Mouse (Mus musculus) 416B (cell line): ENCODE measurements around the gene Brk1.
A peak's percentile ranks its signal among the peaks of the same experiment; 100 is the strongest.

ENCODE experiments used
- DNase-seq: peaks from one replicate; pipeline ENCODE4 v3.0.0; 2011; ENCODE audit warnings: low read depth

The Brk1 gene

DNA sequence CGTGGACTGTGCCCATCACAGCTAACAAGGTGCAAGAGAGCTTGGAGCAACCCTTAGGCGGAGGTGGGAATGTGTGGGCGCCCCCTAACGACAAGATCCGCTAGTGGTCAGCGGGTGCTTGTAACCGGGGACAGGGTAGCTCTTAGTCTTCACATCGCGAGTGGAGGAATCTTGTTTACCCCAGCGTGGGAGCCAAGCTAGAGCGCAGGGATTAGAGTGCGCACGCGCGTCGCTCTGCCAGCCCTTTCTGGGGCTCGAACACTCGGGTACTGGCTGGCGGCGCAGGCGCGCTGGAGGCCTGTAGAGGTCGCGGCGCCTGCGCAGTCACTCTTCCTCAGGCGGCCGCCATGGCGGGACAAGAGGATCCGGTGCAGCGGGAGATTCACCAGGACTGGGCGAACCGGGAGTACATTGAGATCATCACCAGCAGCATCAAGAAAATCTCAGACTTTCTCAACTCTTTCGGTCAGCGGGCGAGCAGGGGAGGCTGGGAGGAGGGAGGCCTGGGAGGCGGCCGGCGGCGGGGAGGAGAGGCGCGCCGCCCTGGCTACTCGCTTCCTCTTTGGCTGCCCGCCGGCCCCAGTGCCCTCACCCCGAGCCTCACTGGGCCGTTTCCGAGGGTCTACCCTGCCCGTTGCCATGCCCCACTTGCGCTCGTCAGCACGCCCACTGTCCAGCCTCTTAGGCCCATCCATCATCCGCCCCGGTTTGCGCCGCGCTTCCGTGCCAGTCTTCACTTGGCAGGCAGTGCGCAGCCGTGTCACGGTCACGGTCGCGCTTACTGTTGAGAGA is at the start of gene Brk1:
Gene Brk1 (plus strand): TSS at position 341 of the 792 bp plus-strand sequence.
- peak; percentile 89 for DNase-seq

DNA sequence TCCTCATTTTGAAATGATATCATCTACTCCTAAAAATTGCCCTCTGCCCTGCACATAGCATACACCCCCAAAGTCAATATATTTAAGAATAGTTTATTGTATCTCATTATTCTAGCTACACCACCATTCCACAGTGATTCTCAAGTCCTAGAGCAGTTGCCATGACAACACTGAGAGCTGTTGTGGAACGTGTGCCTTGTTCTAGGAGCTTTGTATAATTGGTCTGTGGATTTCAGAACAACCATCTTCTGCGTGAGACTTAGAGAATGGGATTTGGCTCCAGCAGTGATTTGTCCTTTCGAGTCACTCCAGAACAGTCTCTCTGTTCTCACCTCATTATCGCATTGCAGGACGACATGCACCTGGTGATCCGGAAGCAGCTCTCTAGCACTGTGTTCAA is 44.8 kb upstream of the Brk1 start:
- DNase-seq: no peak

DNA sequence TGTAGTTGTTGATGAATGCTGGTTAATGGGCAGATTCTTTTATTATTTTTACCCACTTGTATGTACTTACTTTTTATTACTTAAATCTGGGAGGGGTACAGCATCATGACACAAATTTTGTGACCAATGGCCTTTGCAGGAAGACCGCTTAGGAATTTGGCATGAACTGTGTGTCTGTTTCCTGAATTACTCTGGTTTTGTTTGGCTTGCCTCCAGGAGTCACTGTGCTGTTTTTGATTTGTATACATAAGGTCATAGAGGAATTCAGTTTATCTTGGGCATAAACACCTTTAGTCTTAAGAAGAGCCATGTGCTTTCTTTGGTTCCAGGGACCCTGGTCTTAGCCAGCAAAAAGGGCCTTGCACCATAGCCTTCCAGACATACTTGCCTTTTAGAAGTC is 40.0 kb upstream of the Brk1 start:
- no peak for DNase-seq

DNA sequence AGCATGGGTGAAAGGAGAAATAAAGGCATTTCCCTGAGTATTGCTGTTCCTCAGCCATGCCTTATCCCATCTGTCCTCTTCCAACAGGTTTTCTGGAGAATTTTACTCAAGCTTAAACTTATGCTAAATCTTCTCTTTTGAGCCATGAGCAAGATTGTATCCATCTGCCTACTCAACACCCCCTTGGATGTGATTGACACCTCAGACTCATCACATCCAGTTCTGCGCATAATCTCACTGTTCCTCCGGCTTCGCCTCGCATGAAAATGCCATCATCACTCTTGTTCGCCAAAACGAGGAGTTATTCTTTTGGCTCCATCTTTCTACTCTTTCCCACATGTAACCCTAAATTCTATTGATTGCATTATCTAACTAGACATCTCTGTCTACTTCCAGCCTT is 28.5 kb upstream of the Brk1 start:
- DNase-seq: no peak

DNA sequence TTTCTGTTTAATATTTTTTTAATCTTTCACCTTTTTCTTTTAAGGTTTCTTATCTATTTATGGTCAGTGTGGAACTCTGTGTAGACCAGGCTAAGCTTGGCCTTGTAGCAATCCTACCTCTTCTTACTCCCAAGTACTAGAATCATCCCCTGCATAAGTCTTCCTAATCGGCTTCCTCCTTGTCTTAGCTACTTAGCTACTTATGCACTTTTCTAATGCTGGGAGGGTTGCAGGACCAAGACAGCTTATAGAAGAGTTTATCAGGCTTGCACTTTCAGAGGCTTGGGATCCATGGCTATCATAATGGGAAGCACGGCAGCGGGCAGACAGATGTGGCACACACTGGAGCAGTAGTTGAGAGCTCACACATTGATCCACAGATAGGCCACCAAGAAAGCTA is 25.3 kb upstream of the Brk1 start:
- no peak for DNase-seq

DNA sequence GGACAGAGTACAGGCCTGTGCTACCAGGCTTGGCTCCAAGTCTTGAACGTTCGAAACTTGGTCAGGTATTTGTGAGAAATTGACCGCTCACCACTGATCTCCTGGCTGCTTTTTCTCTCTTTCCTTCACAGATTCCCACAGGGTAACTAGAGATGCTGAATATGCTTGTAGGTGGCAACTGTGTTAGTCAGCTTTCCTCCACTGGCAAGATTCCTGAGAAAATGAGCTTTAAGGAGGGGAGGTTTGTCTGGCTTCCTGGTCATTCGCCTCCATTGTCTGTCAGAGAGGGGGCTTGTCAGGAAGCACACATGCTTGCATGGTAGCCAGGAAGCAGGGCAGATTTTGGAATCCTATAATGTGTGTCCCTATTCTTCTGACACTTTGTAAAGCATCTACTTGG is 21.5 kb upstream of the Brk1 start:
- no peak for DNase-seq

DNA sequence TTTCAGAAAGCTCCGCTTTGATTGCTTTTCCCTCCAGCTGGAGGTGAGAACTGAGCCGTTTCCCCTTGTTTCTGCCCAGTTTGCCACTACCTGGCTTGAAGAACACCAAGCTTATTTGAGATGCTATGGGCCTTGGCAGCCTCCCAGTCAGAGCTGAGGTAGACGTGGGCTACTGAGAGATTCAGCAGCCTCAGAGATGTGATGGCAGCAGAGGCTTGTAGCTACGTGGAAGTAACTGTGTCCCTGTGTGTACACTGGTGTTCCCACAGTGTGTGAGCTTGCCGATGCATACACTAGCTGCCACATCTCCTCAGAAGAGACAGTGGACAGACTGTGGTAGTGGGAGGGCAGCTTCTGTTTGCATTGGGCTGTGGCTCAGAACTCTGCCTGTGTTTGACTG is 19.5 kb upstream of the Brk1 start:
- DNase-seq: no peak

DNA sequence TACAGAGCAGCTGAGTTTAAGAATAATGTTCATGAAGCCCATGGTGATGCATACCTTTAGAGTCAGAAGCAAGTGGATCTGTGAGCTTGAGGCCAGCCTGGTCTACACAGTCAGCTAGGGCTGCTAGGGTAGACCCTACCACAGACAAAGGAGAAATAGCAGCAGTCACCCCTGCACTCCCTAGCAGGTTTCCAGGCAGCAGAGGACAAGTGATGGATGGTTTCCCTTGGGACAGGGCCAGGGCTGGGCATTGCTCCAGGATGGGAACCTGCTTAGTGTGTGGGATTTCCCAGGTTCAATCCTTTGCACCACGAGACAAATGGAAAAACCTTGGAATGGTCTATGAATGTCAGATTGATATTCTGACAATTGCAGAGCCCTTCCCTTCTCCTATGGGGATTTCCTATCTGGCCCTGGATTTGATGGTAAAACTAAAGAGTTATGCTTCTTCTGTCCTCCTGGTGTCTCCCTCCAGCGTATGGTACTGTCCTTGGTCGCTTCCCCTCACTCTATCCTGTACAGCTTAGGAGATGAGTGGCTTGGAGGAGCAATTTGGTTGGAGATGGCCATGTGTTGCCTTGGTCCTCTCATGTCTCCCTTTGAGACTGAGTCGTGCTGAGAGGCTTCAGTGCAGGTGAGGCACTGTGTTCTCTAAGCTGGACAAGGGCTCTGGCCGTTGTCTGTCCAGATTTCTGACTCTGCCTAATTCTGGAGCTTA is 17.9 kb upstream of the Brk1 start:
- no peak for DNase-seq

DNA sequence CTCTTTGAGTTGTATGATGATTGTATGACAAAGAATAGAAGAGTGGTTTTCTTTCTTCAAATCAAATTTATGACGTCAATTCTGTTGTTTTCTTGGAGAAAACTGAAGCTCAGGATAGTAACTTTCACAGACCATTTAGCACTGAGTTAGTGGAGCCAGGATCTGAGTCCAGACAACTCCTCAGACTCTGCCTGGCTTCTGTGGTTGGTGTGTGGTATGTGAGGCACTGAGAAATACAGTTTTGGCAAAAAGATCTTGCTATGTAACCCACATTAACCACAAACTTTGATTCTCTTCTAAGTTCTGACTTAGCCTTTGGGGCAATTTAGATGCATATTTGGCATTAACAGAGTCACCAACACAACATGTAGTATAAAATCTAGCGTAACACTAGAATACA is 11.9 kb upstream of the Brk1 start:
- DNase-seq: no peak

DNA sequence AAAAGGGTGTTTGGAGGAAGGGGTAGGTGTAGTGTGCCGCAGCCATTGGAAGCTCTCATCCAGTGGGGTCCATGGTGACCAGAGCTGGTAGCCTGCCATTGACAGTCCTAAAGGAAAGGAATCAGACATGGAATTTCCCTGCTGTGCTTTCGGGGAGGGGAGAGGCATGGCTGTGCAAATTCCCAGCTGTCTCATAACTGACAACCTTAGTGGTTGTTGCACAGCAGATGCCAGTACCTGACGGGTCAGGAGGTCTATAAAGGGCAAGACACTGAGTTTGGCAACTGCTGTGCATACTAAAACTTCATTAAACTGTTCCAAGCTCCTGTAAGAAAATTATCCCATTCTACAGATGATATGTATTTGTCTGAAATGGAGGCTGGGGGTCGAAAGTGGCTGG is 6.6 kb upstream of the Brk1 start:
- DNase-seq: no peak

DNA sequence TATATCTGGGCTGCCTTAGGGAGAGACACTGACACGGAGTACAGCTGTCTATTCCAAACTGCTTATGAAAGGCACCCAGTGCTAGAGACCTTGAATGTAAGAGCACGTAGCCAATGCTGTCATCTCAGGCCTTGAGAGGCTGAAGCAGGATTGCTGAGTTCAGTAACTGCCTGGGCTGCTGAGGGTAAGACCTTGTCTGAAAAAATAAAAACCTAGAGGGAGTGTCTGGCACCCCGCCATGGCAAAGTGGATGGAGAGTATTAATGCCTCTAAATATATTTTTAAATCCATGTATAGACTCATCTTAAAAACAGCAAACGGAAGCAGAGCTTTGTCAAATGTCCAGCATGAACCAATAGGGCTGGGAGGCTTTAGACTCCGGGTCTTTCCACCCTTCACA is 4.7 kb upstream of the Brk1 start:
- DNase-seq: no peak

DNA sequence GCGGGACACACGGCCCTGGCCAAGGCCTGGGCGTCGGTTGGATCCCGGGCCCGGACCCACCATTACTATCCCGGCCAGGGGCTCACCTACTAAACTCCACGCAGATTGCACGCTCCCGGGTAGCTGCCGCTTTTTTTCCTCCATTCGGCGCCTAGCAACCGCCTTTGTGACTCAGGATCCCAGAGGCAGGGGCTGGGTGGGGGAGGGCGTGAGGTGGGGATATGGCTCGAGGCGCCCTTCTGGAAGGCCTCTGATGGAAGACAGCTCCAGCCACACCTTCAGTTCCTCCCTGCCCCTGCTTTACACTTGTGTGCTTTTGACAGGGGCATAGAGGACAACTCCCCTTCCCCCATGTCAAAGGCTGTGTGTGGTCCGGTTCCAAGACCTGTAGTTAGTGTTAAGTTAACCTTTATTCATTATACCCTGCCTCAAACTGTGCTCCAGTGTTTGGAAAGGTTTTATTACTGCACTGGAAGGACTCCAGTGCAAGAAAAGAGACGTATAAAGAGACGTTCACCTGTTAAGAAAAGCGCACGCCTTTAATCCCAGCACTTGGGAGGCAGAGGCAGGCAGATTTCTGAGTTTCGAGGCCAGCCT is 3.9 kb upstream of the Brk1 start, which contains the start of gene Fancd2os:
Gene Fancd2os (minus strand): TSS at position 173 of the 597 bp plus-strand sequence.
- no peak for DNase-seq

DNA sequence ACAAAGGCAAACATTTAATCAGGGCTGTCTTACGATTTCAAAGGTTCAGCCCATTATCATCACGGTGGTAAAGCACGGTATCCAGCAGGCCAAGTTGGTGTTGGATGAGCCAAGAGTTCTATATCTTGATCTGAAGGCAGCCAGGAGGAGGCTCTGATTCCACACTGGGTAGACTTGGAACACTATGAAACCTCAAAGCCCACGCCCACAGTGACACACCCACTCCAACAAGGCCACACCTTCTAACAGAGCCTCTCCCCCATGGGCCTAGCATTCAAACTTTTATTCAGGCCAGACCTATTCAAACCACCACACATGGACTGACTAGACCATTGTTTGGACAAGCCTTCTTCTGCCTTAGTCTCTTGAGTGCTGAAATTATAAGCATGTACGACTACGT is 1.8 kb upstream of the Brk1 start:
- DNase-seq: peak; percentile 29

DNA sequence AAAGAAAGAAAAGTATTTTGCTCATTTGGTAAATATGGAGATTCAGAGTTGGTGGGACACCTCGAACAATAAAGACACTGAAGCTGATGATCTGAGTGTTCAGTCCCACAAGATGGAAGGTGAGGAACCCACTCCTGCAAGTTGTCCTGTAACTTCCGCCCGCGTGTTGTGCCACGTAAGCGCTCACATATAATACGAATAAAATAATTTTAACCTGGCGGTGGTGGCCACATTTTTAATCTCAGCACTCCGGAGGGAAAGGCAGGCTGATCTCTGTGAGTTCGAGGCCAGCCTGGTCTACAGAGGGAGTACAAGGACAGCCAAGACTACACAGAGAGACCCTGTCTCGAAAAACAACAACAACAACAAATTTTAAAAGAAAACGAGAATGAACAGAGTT is 579 bp upstream of the Brk1 start:
- no peak for DNase-seq

DNA sequence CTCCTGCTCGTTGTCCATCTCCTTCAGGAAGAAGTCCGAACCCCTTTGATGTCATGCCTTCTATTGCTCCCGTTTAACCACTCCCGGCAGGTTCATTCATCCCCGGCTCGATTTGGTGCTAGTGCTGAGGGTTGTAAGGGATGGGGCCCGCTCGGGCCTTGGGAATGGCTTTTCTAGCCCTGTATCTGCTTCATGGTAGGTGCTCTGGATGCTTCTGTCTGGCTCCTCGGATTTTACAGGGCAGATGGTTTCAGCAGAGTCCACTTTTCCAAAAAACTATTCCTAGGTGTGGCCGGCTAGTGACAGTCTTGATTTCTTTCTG is 613 bp downstream of the Brk1 start:
- no peak for DNase-seq

DNA sequence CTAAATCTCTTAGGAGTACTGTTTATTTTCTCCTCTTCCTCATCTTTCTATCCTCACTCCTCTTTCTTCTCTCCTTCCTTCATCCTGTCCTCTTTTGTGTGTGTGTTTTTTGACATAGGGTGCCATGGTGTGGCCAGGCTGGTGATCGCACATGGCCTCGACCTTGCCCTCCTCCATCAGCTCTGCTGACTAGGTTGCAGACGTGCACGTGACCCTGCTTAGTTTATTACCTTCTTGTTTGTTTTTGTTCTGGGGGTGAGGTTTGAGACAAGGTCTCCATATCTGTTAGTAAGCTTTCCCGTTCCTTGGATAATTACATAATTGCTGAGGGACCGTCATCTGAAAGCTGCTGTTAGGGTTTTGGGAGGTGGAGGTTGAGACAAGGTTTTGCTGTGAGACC is 4.3 kb downstream of the Brk1 start:
- DNase-seq: no peak

DNA sequence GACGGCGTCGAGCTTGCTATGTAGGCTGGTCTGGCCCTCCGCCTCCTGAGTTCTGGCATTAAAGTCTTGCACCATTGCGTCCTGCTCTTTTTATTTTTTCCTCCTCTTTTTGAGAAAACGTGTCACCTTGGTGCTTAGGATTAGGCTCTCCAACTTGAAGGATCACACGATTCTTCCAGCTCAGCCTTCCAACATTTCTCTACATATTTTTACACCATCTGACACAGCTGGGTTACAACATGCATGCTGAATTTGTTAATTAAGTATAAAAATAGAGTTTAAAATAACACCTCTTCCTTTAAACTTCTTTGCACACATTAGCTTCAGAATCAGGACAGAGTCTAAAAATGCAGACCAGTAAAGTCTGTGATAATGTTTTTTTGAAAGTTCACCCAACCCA is 4.7 kb downstream of the Brk1 start:
- DNase-seq: no peak

DNA sequence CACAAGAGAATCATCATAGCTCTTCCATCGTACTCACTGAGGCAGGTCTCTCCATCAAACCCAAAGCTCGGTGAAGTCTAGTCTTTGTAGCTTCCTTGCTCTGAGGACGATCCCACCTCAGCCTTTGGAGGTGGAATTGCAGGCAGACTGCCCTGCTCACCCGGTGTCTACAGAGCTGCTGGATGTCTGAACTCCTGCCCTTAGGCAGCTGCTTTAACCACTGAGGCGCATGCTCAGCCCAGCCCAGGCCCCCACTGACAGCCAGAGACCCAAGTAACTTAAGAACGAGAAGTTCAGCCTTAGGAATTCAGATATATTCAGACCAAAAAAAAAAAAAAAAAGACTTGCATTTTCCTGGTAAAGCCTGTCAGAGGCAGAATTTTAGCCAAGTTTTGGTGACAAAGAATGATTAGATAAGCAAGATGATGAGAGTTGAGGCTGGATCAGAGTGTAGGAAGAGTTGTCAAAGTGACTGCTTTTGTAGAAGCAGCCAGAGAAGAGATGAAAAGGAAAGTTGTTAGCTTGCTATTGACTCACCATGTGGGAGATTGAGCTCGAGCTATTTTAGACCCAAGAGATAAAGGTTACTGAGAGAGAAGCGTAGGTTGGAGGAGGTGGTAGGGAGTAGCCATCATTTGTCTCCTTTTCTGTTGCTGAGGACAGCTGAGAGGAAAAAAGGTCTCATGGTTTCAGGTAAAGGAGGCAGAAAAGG is 7.8 kb downstream of the Brk1 start:
- DNase-seq: no peak

DNA sequence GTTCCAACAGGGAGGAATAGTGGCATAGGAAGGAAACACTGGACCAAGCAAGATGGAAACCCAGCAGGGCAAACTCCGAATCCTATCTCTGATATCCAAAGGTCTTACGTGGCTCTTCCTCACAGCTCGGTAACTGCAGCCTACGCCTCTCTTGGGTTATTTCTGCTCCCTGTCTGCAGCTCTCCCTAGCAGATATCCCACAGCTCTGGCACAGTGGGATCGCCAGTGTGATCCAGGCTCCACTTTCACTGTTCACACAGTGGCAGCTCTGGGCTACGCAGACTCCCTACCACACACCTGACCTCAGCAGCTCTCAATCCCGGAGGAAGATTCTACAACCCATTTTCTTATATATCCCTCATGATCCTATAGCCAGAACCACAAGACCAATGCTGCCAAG is 9.6 kb downstream of the Brk1 start:
- no peak for DNase-seq

DNA sequence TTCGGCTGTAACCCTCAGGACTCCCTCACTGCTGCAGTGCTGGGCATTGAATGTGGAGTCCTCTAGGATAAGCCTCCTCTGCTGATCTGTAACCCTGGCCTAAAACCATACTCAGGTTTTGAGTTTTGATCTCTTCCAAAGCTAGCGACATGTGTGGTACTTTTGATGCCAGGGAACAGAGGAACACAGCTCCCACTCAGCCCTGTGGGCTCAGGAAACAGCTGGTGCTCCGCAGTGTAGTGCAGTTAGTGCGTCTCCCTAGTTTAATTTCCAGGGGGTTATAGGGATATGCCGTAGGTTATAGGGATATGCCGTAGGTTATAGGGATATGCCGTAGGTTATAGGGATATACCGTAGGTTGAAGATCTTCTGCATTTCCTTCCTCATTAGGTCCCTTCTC is 10.4 kb downstream of the Brk1 start:
- DNase-seq: no peak

DNA sequence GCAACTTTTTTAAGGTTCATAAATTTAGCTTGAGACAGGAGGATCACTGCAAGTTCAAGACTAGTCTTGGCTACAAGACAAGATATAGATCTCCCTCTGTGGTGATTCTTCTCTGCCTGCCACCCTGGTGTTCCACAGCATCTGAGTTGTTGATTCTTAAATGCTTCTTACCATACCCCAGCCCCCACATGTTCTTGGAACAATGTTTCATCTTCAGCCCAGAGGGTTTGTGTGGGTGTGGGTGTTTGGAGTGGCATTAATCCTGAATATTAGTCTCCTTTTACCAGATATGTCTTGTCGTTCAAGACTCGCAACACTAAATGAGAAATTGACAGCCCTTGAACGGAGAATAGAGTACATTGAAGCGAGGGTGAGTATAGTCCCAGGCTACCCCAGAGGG is 10.9 kb downstream of the Brk1 start:
- no peak for DNase-seq

DNA sequence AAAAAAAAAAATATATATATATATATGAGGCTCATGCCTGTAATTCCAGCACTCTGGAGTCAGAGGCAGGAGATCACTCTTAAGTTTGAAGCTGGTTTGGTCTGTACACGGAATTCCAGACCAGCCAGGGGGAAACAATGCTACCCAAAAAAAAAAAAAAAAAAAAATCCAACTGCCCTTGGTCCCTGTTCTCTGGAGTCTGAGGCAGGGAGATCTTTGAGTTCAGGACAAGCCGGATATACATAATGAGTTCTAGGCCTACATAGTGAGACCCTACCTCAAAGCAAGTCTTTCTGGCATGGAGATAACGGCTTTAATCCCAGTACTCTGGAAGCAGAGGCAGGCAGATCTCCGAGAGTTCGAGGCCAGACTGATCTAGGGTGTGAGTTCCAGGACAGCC is 18.8 kb downstream of the Brk1 start:
- DNase-seq: peak; percentile 51
